Comparison of ENCODE assay signal across 1 mouse cellular context in genomic region chr5:143678634-143679271, GRCm38 (mm10).
A peak's percentile ranks its signal among the peaks of the same experiment; 100 is the strongest.
TF ChIP-seq lines count a peak whose summit lies in the region.

No protein-coding gene starts in this region.

TF ChIP-seq in C2C12, 6 proteins besides CTCF, POLR2A, EP300 and RAD21:
- TF ChIP-seq MAX (IDR thresholded peaks at IDR 0.05), result no peak
- TF ChIP-seq MYOD1 (IDR thresholded peaks at IDR 0.05; ENCODE audit: control insufficient read depth, insufficient read length, low read depth), result peak; percentile 42
